8 mouse cellular contexts compared by ENCODE assay signal in the genomic region with DNA sequence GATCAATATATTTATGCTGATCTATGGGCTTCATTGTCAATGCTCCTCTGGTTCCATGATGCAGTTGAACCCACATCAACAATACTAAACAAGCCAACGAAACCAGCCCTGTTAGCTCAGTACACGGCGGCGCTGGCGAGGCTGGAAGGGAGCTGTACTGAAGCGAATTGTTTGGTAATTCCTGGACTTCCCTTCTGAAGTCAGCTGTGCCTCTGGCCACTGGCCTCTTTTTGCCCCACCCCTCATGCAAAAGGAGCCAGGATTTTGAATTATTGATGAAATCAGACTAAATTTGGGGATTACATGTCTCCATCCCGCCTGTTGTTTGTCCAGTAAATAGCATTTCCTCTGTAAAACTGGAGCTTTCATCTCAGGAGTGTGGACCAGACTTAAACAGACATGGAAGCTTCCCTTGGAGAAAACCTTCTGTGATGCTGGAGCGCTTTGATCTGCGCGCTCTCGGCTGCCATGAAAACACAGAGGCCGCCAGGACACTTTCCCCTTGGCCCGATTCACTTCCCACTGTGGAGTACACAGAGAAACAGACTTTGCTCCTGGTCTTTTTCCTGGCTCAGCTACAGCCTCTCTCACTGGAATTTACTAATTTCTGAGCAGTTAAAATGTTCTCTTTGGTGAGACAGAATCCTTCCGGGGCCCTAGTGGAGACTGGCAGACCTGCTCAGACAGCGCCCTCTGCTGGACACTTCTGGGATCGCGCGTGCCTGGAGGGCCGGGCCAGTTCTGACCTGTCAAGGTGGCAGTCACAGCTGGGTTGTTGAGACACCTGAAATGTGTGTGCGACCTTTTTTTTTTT.
DNase-seq lines count a peak whose midpoint lies in the region; ATAC-seq and TF ChIP-seq lines count a peak whose summit lies in the region.

No protein-coding gene starts in this region.

- TF ChIP-seq POLR2A in myocyte (IDR thresholded peaks at IDR 0.05; ENCODE audit: insufficient read length, low read depth), result no peak

- H3K36me3 ChIP-seq in embryonic facial prominence, embryonic 14.5 days (ENCODE audit: control insufficient read depth, insufficient read depth, low read length), result no peaks in the 10 kb centered on the region
- H3K36me3 ChIP-seq in heart, embryonic 11.5 days (ENCODE audit: control insufficient read depth, insufficient read depth, low read length), result no peaks in the 10 kb centered on the region
- H3K36me3 ChIP-seq in kidney, embryonic 16.5 days (ENCODE audit: insufficient read depth, low read length), result no peaks in the 10 kb centered on the region
- H3K36me3 ChIP-seq in myocyte (ENCODE audit: control insufficient read depth, insufficient read depth), result no peaks in the 10 kb centered on the region

- H3K4me2 ChIP-seq in embryonic facial prominence, embryonic 14.5 days (ENCODE audit: low read depth, low read length), result peak overlapping the region; percentile 47
- H3K4me2 ChIP-seq in heart, embryonic 11.5 days, result peak overlapping the region; percentile 37
- peak overlapping the region; percentile 52 for H3K4me2 ChIP-seq in kidney, embryonic 16.5 days (replicated peaks; ENCODE audit: low read depth, low read length)
- peak overlapping the region; percentile 55 for H3K4me2 ChIP-seq in myocyte (ENCODE audit: low read depth)

- H3K79me2 ChIP-seq in myocyte (ENCODE audit: control insufficient read depth, insufficient read depth), result no peaks in the 10 kb centered on the region

- no peaks in the 10 kb centered on the region for H3K9me3 ChIP-seq in embryonic facial prominence, embryonic 14.5 days (ENCODE audit: control insufficient read depth, low read length)
- no peaks in the 10 kb centered on the region for H3K9me3 ChIP-seq in heart, embryonic 11.5 days (replicated peaks; ENCODE audit: control insufficient read depth, low read length)
- no peaks in the 10 kb centered on the region for H3K9me3 ChIP-seq in kidney, embryonic 16.5 days (ENCODE audit: low read length)

- no peak overlapping the region for H3ac ChIP-seq in myocyte (ENCODE audit: control insufficient read depth, insufficient read length)

- WGBS in embryonic facial prominence, embryonic 14.5 days, result 33% methylated on average over 20 of the region's 20 CpGs
- 31% methylated on average over 20 of the region's 20 CpGs for WGBS in heart, embryonic 11.5 days (ENCODE audit: insufficient replicate concordance)
- WGBS in kidney, embryonic 16.5 days, result 22% methylated on average over 20 of the region's 20 CpGs

- H3K4me3 ChIP-seq in embryonic facial prominence, embryonic 14.5 days (ENCODE audit: low read depth, low read length), result peak overlapping the region; percentile 28
- peak overlapping the region; percentile 23 for H3K4me3 ChIP-seq in heart, embryonic 11.5 days (ENCODE audit: low read depth, low read length)
- H3K4me3 ChIP-seq in kidney, embryonic 16.5 days (ENCODE audit: low read length), result peak overlapping the region; percentile 41
- H3K4me3 ChIP-seq in myocyte, result no peak overlapping the region

- no peaks in the 10 kb centered on the region for H3K27me3 ChIP-seq in embryonic facial prominence, embryonic 14.5 days (replicated peaks; ENCODE audit: control insufficient read depth, insufficient read depth, low read length)
- H3K27me3 ChIP-seq in heart, embryonic 11.5 days (ENCODE audit: control insufficient read depth, insufficient read depth, low read length), result 0 out of 2 replicates have a peak, but pooled peaks cover 3% of the 10 kb centered on the region
- no peaks in the 10 kb centered on the region for H3K27me3 ChIP-seq in kidney, embryonic 16.5 days (ENCODE audit: insufficient read depth, low read length)
- no peaks in the 10 kb centered on the region for H3K27me3 ChIP-seq in myocyte (ENCODE audit: control insufficient read depth, insufficient read depth, insufficient read length)

- 0 out of 2 replicates have a peak, but pooled peaks cover 5% of the 10 kb centered on the region for H3K4me1 ChIP-seq in embryonic facial prominence, embryonic 14.5 days (ENCODE audit: control insufficient read depth, insufficient read depth, low read length)
- no peaks in the 10 kb centered on the region for H3K4me1 ChIP-seq in heart, embryonic 11.5 days (ENCODE audit: control insufficient read depth, insufficient read depth, low read length)
- 0 out of 2 replicates have a peak, but pooled peaks cover 4% of the 10 kb centered on the region for H3K4me1 ChIP-seq in kidney, embryonic 16.5 days (ENCODE audit: insufficient read depth, low read length)

- peak; percentile 74 for DNase-seq in CD4-positive, CD25-positive, alpha-beta regulatory T cell, adult 2 months (ENCODE audit: low read depth, low spot score)
- peak; percentile 76 for DNase-seq in embryonic facial prominence, embryonic 14.5 days (ENCODE audit: low spot score)
- DNase-seq in liver, result peak; percentile 77
- DNase-seq in spleen, postnatal 4 days (ENCODE audit: low spot score in 2 of 2), result peak; percentile 76 to 95

- H3K9ac ChIP-seq in embryonic facial prominence, embryonic 14.5 days (ENCODE audit: low read depth, low read length), result peak overlapping the region; percentile 42; the same call in 1 of the 2 replicates
- 0 out of 2 replicates have a peak overlapping the region, but pooled peaks have one; percentile 2 for H3K9ac ChIP-seq in heart, embryonic 11.5 days (ENCODE audit: low read depth, low read length)
- H3K9ac ChIP-seq in kidney, embryonic 16.5 days (replicated peaks; ENCODE audit: low read length), result peak overlapping the region; percentile 51

- H3K27ac ChIP-seq in embryonic facial prominence, embryonic 14.5 days (replicated peaks; ENCODE audit: low read depth, low read length), result no peak overlapping the region
- no peak overlapping the region for H3K27ac ChIP-seq in heart, embryonic 11.5 days (ENCODE audit: low read depth, low read length)
- 0 out of 2 replicates have a peak overlapping the region, but pooled peaks have one; percentile 46 for H3K27ac ChIP-seq in kidney, embryonic 16.5 days (ENCODE audit: low read length)

- ATAC-seq in CD4-positive, CD25-positive, alpha-beta regulatory T cell, adult 4 months, result no peak
- ATAC-seq in embryonic facial prominence, embryonic 14.5 days (ENCODE audit: low read depth), result peak; percentile 92
- no peak for ATAC-seq in heart, embryonic 11.5 days (replicated peaks; ENCODE audit: insufficient number of reproducible peaks, low FRiP score, low TSS enrichment)
- peak; percentile 85 for ATAC-seq in kidney, embryonic 16.5 days (ENCODE audit: low FRiP score, low TSS enrichment)

TF ChIP-seq in myocyte, 11 proteins besides CTCF, POLR2A, EP300 and RAD21:
- TF ChIP-seq TCF12 (IDR thresholded peaks at IDR 0.05; ENCODE audit: insufficient read depth, poor library complexity, severe bottlenecking), result no peak
- no peak for TF ChIP-seq USF1 (IDR thresholded peaks at IDR 0.05; ENCODE audit: low read depth)
- TF ChIP-seq TCF3 (IDR thresholded peaks at IDR 0.05; ENCODE audit: insufficient read length, low read depth), result no peak
- TF ChIP-seq SRF (IDR thresholded peaks at IDR 0.05; ENCODE audit: control insufficient read depth, insufficient read length, low read depth), result no peak
- TF ChIP-seq MYOD1 (IDR thresholded peaks at IDR 0.05; ENCODE audit: control insufficient read depth in 1 of 3, insufficient read length in 2 of 3, low read depth in 2 of 3), result no peak

Comparison
In these comparisons a context has a peak if more than half of its experiments do, and no peak if none do; other contexts are left out.
1. ATAC-seq: peak in embryonic facial prominence, embryonic 14.5 days (single experiment) and kidney, embryonic 16.5 days (single experiment); none in CD4-positive, CD25-positive, alpha-beta regulatory T cell, adult 4 months (single experiment) and heart, embryonic 11.5 days (single experiment).
2. Peak in every context shown above with its lines, with median percentiles within 50 percentile points of each other: DNase-seq, H3K4me2 ChIP-seq and H3K9ac ChIP-seq.